Mouse (Mus musculus) liver, embryonic 15.5 days (tissue): ENCODE results near the gene Fyb. TPM values are rescaled to one million over a fixed set of nuclear protein-coding genes. Genes with fewer than 3 reads are reported as not detected.

ENCODE experiments used
- ATAC-seq: fragments of 200-750 bp; cut with Nextera tagmentation; 2 replicates; pipeline ENCODE4 v1.8.0; 2017; ENCODE audit warnings: moderate number of reproducible peaks, mild to moderate bottlenecking, moderate library complexity; ENCODE audit not compliant: insufficient read depth
- H3K27ac ChIP-seq: fragments of 300-500 bp; sonication (generic); replicated peaks from 2 replicates; pipeline ENCODE4 v1.5.1; 2015; ENCODE audit warnings: mild to moderate bottlenecking, inconsistent platforms
- H3K27me3 ChIP-seq: fragments of 300-500 bp; sonication (generic); 2 replicates; pipeline ENCODE4 v1.6.1; 2015; ENCODE audit warnings: mild to moderate bottlenecking, inconsistent platforms
- H3K36me3 ChIP-seq: fragments of 300-500 bp; sonication (generic); replicated peaks from 2 replicates; pipeline ENCODE4 v1.6.1; 2015; ENCODE audit warnings: moderate library complexity, mild to moderate bottlenecking, inconsistent platforms
- H3K4me1 ChIP-seq: fragments of 300-500 bp; sonication (generic); replicated peaks from 2 replicates; pipeline ENCODE4 v1.6.1; 2015; ENCODE audit warnings: inconsistent platforms
- H3K4me2 ChIP-seq: fragments of 300-500 bp; sonication (generic); 2 replicates; pipeline ENCODE4 v1.6.1; 2015; ENCODE audit warnings: moderate library complexity, mild to moderate bottlenecking, inconsistent platforms
- H3K4me3 ChIP-seq: fragments of 300-500 bp; sonication (generic); replicated peaks from 2 replicates; pipeline ENCODE4 v1.5.1; 2015; ENCODE audit warnings: mild to moderate bottlenecking, inconsistent platforms
- H3K9ac ChIP-seq: fragments of 300-500 bp; sonication (generic); 2 replicates; pipeline ENCODE4 v1.6.1; 2015; ENCODE audit warnings: moderate library complexity, mild to moderate bottlenecking, inconsistent platforms
- H3K9me3 ChIP-seq: fragments of 300-500 bp; sonication (generic); replicated peaks from 2 replicates; pipeline ENCODE4 v1.6.1; 2016; ENCODE audit warnings: inconsistent platforms
- WGBS: fragments of 180-500 bp; shearing (Covaris S2); methylation state at CpG from one replicate; pipeline ENCODE4 v1.1.7; 2015; ENCODE audit warnings: mixed read lengths; ENCODE audit not compliant: insufficient replicate concordance; 5-methylcytosine and 5-hydroxymethylcytosine counted together
- polyA plus RNA-seq: library from polyadenylated mRNA; unstranded; fragments of >200 nt; fragmentation: Nextera tagmentation; extraction: Ambion mirVana; gene quantifications from 2 replicates; pipeline ENCODE4 v1.2.1, GENCODE M21; 2015

Fyb gene
- polyA plus RNA-seq, 1 experiment from 2014 or later, result 19.8 TPM

DNA sequence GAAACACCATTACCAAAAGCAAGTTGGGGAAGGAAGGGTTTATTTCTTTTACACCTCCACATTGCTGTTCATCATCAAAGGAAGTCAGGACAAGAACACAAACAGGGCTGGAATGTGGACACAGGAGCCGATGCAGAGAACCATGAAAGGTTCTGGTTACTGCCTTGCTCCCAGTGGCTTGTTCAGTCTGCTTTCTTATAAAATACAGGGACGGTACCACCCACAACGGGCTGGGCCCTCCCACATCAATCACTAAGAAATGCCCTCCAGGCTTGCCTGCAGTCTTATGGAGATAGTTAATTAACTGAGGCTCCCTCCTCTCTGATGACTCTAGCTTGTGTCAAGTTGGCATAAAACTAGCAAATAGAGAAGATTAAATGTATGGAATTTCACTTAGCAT lies 139.3 kb downstream of the Fyb start:
- H3K4me2 ChIP-seq, result no peak overlapping the region
- no peak overlapping the region for H3K9ac ChIP-seq
- H3K27me3 ChIP-seq, result no peaks in the 10 kb centered on the region
- no peaks in the 10 kb centered on the region for H3K9me3 ChIP-seq
- H3K4me3 ChIP-seq, result no peak overlapping the region
- no peaks in the 10 kb centered on the region for H3K36me3 ChIP-seq
- peaks cover 21% of the 10 kb centered on the region for H3K4me1 ChIP-seq
- no peak overlapping the region for H3K27ac ChIP-seq
- no peak for ATAC-seq
- WGBS, result 61% methylated on average over 3 of the region's 3 CpGs

DNA sequence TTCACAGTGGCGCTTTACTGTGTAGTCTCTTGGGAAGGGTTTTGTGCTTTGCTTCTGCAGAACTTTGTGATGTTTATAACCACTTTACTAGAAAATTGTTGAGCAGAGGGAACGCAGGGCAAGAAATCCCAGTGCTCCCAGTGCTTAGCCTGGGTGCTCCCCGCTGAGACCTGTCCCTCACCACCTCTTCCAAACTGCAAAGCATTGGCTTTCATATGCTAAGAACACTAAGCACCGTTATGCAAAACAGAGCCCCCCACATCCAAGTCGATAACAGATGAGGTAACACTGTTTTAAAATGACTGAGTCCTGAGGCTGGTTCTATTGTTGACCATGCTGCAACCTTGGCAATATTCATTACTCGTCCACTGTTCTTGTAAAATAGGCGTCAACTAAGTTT lies 141.3 kb downstream of the Fyb start:
- Histone ChIP-seq H3K36me3 (no peaks in the 10 kb centered on the region), H3K27me3 (no peaks in the 10 kb centered on the region), H3K9me3 (no peaks in the 10 kb centered on the region), H3K27ac (no peak overlapping the region), H3K9ac (no peak overlapping the region), H3K4me2 (no peak overlapping the region), H3K4me1 (peaks cover 11% of the 10 kb centered on the region), H3K4me3 (no peak overlapping the region)
- no peak for ATAC-seq
- WGBS, result 71% methylated on average over 7 of the region's 7 CpGs

- H3K4me2 ChIP-seq, result no peak overlapping the region
- H3K4me3 ChIP-seq, result no peak overlapping the region
- H3K9ac ChIP-seq, result no peak overlapping the region
- ATAC-seq, result no peak
- no peaks in the 10 kb centered on the region for H3K36me3 ChIP-seq
- H3K4me1 ChIP-seq, result peaks cover 8% of the 10 kb centered on the region
- H3K27me3 ChIP-seq, result no peaks in the 10 kb centered on the region
- 57% methylated on average over 5 of the region's 5 CpGs for WGBS
- H3K27ac ChIP-seq, result no peak overlapping the region
- H3K9me3 ChIP-seq, result no peaks in the 10 kb centered on the region
Measured at GRCm38 (mm10) chr15:6666072-6666471, 143.4 kb downstream of the Fyb start.

- peaks cover 8% of the 10 kb centered on the region for H3K4me1 ChIP-seq
- no peak overlapping the region for H3K27ac ChIP-seq
- 28% methylated on average over 14 of the region's 14 CpGs for WGBS
- no peak overlapping the region for H3K9ac ChIP-seq
- ATAC-seq, result no peak
- no peaks in the 10 kb centered on the region for H3K27me3 ChIP-seq
- no peak overlapping the region for H3K4me3 ChIP-seq
- no peaks in the 10 kb centered on the region for H3K36me3 ChIP-seq
- H3K4me2 ChIP-seq, result no peak overlapping the region
- H3K9me3 ChIP-seq, result no peaks in the 10 kb centered on the region
Measured at GRCm38 (mm10) chr15:6668793-6669437, 146.3 kb downstream of the Fyb start.

DNA sequence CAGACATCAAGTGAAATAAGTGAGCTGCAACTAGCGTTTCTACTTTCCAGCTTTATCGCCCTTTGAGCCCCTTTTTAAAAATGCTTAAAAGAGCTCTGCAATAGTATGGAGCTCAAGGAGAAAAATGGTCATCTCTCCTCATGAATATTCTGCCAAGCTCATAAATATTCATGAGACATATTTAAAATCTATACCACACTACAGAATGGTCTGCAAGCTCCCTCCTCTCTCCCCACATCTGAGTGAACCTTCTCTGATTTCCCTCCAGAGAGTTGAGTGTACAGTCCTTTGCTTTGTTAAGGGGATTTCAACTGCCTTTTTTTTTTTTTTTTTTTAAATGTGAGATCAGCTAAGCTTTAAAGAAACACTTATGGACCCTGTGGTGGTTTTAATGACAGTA lies 155.8 kb downstream of the Fyb start:
- Histone ChIP-seq H3K4me3 (no peak overlapping the region), H3K27me3 (no peaks in the 10 kb centered on the region), H3K4me1 (no peaks in the 10 kb centered on the region), H3K4me2 (no peak overlapping the region), H3K9ac (no peak overlapping the region), H3K36me3 (no peaks in the 10 kb centered on the region), H3K27ac (no peak overlapping the region), H3K9me3 (no peaks in the 10 kb centered on the region)
- ATAC-seq, result no peak
- WGBS, result 65% methylated on average over 2 of the region's 2 CpGs

GRCm38 (mm10) chr15:6702164-6702563 lies 179.5 kb downstream of the Fyb start:
- 39% methylated on average over 2 of the region's 2 CpGs for WGBS
- Histone ChIP-seq H3K4me1 (peaks cover 23% of the 10 kb centered on the region), H3K9me3 (no peaks in the 10 kb centered on the region), H3K27ac (no peak overlapping the region), H3K36me3 (no peaks in the 10 kb centered on the region), H3K9ac (no peak overlapping the region), H3K4me3 (no peak overlapping the region), H3K27me3 (no peaks in the 10 kb centered on the region), H3K4me2 (no peak overlapping the region)
- no peak for ATAC-seq

DNA sequence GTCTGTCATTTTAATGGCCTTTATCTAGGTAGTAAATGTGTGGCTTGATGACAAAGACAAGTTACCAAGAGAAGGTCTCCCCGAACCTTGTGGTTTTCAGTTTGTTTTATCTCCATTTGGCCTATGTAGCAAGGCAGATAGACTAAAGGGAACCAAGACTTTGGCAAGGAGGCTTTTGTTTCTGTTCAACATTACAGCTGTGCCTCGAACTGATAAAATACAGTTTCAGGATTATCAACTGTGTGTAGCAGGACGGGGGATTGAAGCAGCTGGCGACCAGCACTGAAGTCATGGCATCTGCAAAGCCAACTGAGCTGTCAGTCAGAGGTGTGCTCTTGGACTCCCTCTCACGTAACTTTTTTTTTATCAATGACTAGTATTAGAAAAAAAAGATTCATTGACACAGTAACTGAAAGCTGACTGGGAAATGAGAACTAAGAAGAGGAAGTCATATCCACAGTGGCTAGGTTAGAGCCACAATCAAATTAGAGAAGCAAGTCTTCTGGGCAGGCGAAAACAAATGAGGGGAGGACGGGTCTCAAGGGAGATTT lies 182.8 kb downstream of the Fyb start:
- Histone ChIP-seq H3K27me3 (no peaks in the 10 kb centered on the region), H3K4me1 (peaks cover 39% of the 10 kb centered on the region), H3K9ac (peak overlapping the region; percentile 36; the same call in 1 of the 2 replicates), H3K27ac (peak overlapping the region; percentile 64), H3K9me3 (no peaks in the 10 kb centered on the region), H3K4me2 (peak overlapping the region; percentile 60), H3K4me3 (peak overlapping the region; percentile 26), H3K36me3 (no peaks in the 10 kb centered on the region)
- peak; percentile 43 for ATAC-seq
- 7% methylated on average over 7 of the region's 7 CpGs for WGBS

- H3K36me3 ChIP-seq, result no peaks in the 10 kb centered on the region
- H3K4me1 ChIP-seq, result peaks cover 58% of the 10 kb centered on the region
- WGBS, result under 1% methylated on average over 43 of the region's 43 CpGs
- peak overlapping the region; percentile 97 for H3K27ac ChIP-seq
- ATAC-seq, result peak; percentile 61
- H3K9ac ChIP-seq, result peak overlapping the region; percentile 97
- no peaks in the 10 kb centered on the region for H3K27me3 ChIP-seq
- peak overlapping the region; percentile 96 for H3K4me3 ChIP-seq
- H3K4me2 ChIP-seq, result peak overlapping the region; percentile 82
- no peaks in the 10 kb centered on the region for H3K9me3 ChIP-seq
Measured at GRCm38 (mm10) chr15:6707551-6707935, 184.9 kb downstream of the Fyb start.

DNA sequence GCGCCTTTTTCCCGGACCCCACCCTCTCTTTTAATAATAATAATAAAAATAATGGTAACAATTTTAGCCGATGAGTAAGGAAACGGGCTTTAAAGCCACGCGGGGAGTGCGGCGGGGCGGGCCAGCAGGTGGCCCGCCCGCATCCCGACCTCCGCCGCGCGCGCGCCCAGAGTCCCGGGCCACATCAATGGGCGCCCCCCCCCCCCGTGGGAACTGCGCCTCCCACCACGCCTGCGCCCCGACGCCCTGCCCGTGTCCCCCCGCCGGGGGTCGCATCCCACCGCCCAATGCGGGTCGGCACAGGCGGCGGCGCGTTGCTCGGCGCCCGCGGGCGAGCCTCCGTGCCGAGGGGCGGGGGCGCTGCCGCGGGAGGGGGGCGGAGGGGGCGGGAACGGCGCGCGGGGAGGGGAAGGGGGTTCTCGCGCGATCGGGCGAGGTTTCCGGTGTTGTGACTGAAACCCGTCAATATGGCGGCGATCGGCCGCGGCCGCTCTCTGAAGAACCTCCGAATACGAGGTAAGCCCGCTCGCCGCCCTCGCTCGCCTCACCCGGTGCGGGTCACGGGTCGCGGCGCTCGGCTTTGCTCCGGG lies 185.4 kb downstream of the Fyb start, which contains the start of gene Rictor:
TSS of gene Rictor (plus strand) at position 444 of the 590 bp plus-strand sequence.
- Histone ChIP-seq H3K27ac (peak within 1 kb of the TSS; percentile 97), H3K9ac (peak within 1 kb of the TSS; percentile 97), H3K27me3 (no peaks in the 10 kb centered on the region), H3K9me3 (no peaks in the 10 kb centered on the region), H3K4me3 (peak within 1 kb of the TSS; percentile 96), H3K4me2 (peak within 1 kb of the TSS; percentile 82), H3K36me3 (no peaks in the 10 kb centered on the region), H3K4me1 (peaks cover 63% of the 10 kb centered on the region)
- ATAC-seq, result peak; percentile 73
- WGBS, result under 1% methylated on average over 51 of the region's 82 CpGs

DNA sequence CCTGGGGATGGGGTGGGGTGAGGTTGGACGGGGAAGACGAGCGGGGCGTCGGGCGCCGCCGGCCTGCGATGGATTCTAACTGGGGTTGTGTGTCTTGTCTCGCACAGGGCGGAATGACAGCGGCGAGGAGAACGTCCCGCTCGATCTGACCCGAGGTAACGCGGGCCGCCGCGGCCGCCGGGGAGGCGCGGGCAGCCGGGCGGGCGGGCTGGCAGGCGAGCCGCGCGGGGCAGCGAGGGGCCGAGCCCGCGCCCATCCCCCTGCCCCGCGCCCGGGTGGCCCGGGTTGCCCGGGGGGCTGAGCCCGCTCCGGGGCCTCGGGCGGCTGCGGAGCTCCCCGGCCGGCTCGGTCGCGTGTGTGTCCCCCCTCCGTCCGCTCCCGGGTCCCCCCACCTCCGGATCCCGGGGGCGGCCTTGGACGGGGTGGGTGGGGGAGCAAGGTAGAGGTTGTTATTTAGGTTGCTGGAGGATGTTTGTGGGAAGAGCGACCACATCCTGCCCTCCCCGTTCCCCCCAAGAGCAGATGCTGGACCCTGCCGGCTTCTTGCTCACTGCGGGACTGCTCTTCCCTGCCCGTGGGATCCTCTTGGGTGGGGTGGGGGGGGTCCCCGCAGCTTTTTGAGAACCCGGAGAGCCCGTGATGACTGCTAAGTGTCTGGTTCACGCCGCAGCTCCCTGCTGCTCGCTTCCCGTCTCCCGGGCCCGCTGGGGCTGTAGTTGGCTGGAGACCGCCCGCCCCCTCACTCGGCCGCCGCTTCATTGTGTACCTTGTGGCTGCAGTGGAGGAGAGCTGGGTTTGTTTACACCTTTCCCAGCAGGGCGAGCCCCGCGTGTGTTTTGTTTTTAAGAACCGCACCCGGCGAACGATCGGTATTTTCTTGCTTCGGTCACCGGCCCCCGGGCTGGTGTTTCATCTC lies 186.1 kb downstream of the Fyb start:
- Histone ChIP-seq H3K4me3 (peak overlapping the region; percentile 96), H3K9ac (peak overlapping the region; percentile 97), H3K36me3 (no peaks in the 10 kb centered on the region), H3K27me3 (no peaks in the 10 kb centered on the region), H3K4me1 (peaks cover 67% of the 10 kb centered on the region), H3K9me3 (no peaks in the 10 kb centered on the region), H3K27ac (peak overlapping the region; percentile 97), H3K4me2 (peak overlapping the region; percentile 82)
- under 1% methylated on average over 78 of the region's 89 CpGs for WGBS
- ATAC-seq, result peak; percentile 48

- peaks cover 72% of the 10 kb centered on the region for H3K4me1 ChIP-seq
- H3K27ac ChIP-seq, result peak overlapping the region; percentile 97
- peak overlapping the region; percentile 97 for H3K9ac ChIP-seq
- 25% methylated on average over 8 of the region's 8 CpGs for WGBS
- no peaks in the 10 kb centered on the region for H3K36me3 ChIP-seq
- H3K9me3 ChIP-seq, result no peaks in the 10 kb centered on the region
- H3K4me2 ChIP-seq, result peak overlapping the region; percentile 82
- H3K27me3 ChIP-seq, result no peaks in the 10 kb centered on the region
- ATAC-seq, result no peak
- peak overlapping the region; percentile 96 for H3K4me3 ChIP-seq
Measured at GRCm38 (mm10) chr15:6709618-6710017, 187.0 kb downstream of the Fyb start.
